Mouse (Mus musculus) MEL (cell line): Measurements from ENCODE around the gene D16Ertd472e. TPM values are rescaled to one million over a fixed set of nuclear protein-coding genes. Genes with fewer than 3 reads are reported as not detected.

Experiments used
- DNase-seq: peaks from one replicate; pipeline ENCODE4 v3.0.0; 2011; ENCODE audit warnings: low read depth, low spot score
- H3K27ac ChIP-seq: 2 replicates; pipeline ENCODE4 v1.5.1; 2012; ENCODE audit warnings: low read depth, mild to moderate bottlenecking, control low read depth, low read length, moderate library complexity; ENCODE audit not compliant: control insufficient read depth
- H3K27me3 ChIP-seq, 2 experiments: fragments of 150-350 bp in 1 of 2; sonication (generic) in 1 of 2; 2 replicates each; pipeline ENCODE4 v1.6.1; 2012; ENCODE audit warnings: low read length in 2 of 2, mild to moderate bottlenecking in 2 of 2, improper control_type of control experiment in 1 of 2, moderate library complexity in 1 of 2; ENCODE audit not compliant: insufficient read depth in 2 of 2, control insufficient read depth in 1 of 2
- H3K36me3 ChIP-seq, 2 experiments: 2 replicates each; pipeline ENCODE4 v1.6.1; 2012 to 2014; ENCODE audit warnings: low read length in 2 of 2, improper control_type of control experiment in 1 of 2, inconsistent platforms in 1 of 2, mild to moderate bottlenecking in 1 of 2; ENCODE audit not compliant: insufficient read depth in 2 of 2, control insufficient read depth in 1 of 2
- H3K4me1 ChIP-seq, 2 experiments: fragments of 150-350 bp in 1 of 2; sonication (generic) in 1 of 2; 2 replicates each; pipeline ENCODE4 v1.6.1; 2012; ENCODE audit warnings: low read length in 2 of 2, improper control_type of control experiment in 1 of 2, mild to moderate bottlenecking in 1 of 2; ENCODE audit not compliant: insufficient read depth in 2 of 2, control insufficient read depth in 1 of 2
- H3K4me3 ChIP-seq, 2 experiments: fragments of 150-350 bp in 1 of 2; sonication (generic) in 1 of 2; 2 replicates each; pipeline ENCODE4 v1.5.1; 2012; ENCODE audit warnings: low read depth in 2 of 2, low read length in 2 of 2, mild to moderate bottlenecking in 2 of 2, moderate library complexity in 2 of 2, control low read depth in 1 of 2, improper control_type of control experiment in 1 of 2; ENCODE audit not compliant: control insufficient read depth in 1 of 2, insufficient read depth in 1 of 2
- H3K79me2 ChIP-seq: 2 replicates; pipeline ENCODE4 v1.6.1; 2012; ENCODE audit warnings: mild to moderate bottlenecking, low read length, moderate library complexity; ENCODE audit not compliant: control insufficient read depth, poor library complexity, insufficient read depth
- H3K9ac ChIP-seq: 2 replicates; pipeline ENCODE4 v1.6.1; 2012; ENCODE audit warnings: low read depth, mild to moderate bottlenecking, control low read depth, low read length, moderate library complexity; ENCODE audit not compliant: control insufficient read depth, poor library complexity, severe bottlenecking
- H3K9me3 ChIP-seq: fragments of 150-350 bp; sonication (generic); replicated peaks from 2 replicates; pipeline ENCODE4 v1.6.1; 2012; ENCODE audit warnings: mild to moderate bottlenecking, low read length, improper control_type of control experiment, moderate library complexity; ENCODE audit not compliant: insufficient read depth
- CTCF ChIP-seq, 3 experiments: IDR thresholded peaks in 2 of 3; conservative IDR thresholded peaks in 1 of 3; 2 replicates each; pipeline ENCODE4 v1.5.1; 2011 to 2012; ENCODE audit warnings: low read length in 3 of 3, low read depth in 2 of 3, mild to moderate bottlenecking in 2 of 3, improper control_type of control experiment in 1 of 3, inconsistent platforms in 1 of 3, mixed read lengths in 1 of 3, moderate library complexity in 1 of 3; ENCODE audit not compliant: control insufficient read depth in 1 of 3, insufficient read depth in 1 of 3, poor library complexity in 1 of 3, severe bottlenecking in 1 of 3
- ELF1 ChIP-seq: IDR thresholded peaks from 2 replicates; pipeline ENCODE4 v1.6.1; 2014; ENCODE audit warnings: low read depth, mild to moderate bottlenecking, inconsistent platforms, low read length, improper control_type of control experiment, moderate library complexity
- GABPA ChIP-seq: IDR thresholded peaks from 2 replicates; pipeline ENCODE4 v1.6.1; 2012; ENCODE audit warnings: low read depth, mild to moderate bottlenecking, inconsistent platforms, low read length, improper control_type of control experiment, moderate library complexity
- JUND ChIP-seq: IDR thresholded peaks from 2 replicates; pipeline ENCODE4 v1.6.1; 2011; ENCODE audit warnings: low read depth, mild to moderate bottlenecking, improper control_type of control experiment, low read length
- KAT2A ChIP-seq: conservative IDR thresholded peaks from 2 replicates; pipeline ENCODE4 v1.6.1; 2012; ENCODE audit warnings: low read depth, low read length, improper control_type of control experiment, inconsistent platforms
- MAFK ChIP-seq: IDR thresholded peaks from 2 replicates; pipeline ENCODE4 v1.6.1; 2011; ENCODE audit warnings: low read depth, mild to moderate bottlenecking, low read length, improper control_type of control experiment, borderline replicate concordance
- MAX ChIP-seq: IDR thresholded peaks from 2 replicates; pipeline ENCODE4 v1.6.1; 2011; ENCODE audit warnings: low read length, improper control_type of control experiment
- NELFE ChIP-seq: IDR thresholded peaks from 2 replicates; pipeline ENCODE4 v1.6.1; 2011; ENCODE audit warnings: low read depth, low read length, improper control_type of control experiment
- POLR2AphosphoS2 ChIP-seq: IDR thresholded peaks from 2 replicates; pipeline ENCODE4 v1.6.1; 2011; ENCODE audit warnings: low read length, improper control_type of control experiment
- RCOR1 ChIP-seq: IDR thresholded peaks from 2 replicates; pipeline ENCODE4 v1.6.1; 2012; ENCODE audit warnings: low read depth, mild to moderate bottlenecking, inconsistent platforms, low read length, improper control_type of control experiment
- SIN3A ChIP-seq: IDR thresholded peaks from 2 replicates; pipeline ENCODE4 v1.6.1; 2012; ENCODE audit warnings: low read length, improper control_type of control experiment, inconsistent platforms
- TAL1 ChIP-seq: IDR thresholded peaks from 2 replicates; pipeline ENCODE4 v1.6.1; 2012; ENCODE audit warnings: mild to moderate bottlenecking, inconsistent platforms, low read length, moderate library complexity, mixed read lengths
- USF1 ChIP-seq: IDR thresholded peaks from 2 replicates; pipeline ENCODE4 v1.6.1; 2014; ENCODE audit warnings: low read depth, mild to moderate bottlenecking, inconsistent platforms, low read length, improper control_type of control experiment, moderate library complexity
- ZC3H11A ChIP-seq: IDR thresholded peaks from 2 replicates; pipeline ENCODE4 v1.6.1; 2012; ENCODE audit warnings: low read depth, mild to moderate bottlenecking, inconsistent platforms, low read length, improper control_type of control experiment
- ZKSCAN1 ChIP-seq: IDR thresholded peaks from 2 replicates; pipeline ENCODE4 v1.6.1; 2012; ENCODE audit warnings: low read depth, mild to moderate bottlenecking, inconsistent platforms, low read length, improper control_type of control experiment, moderate library complexity
- ZMIZ1 ChIP-seq: IDR thresholded peaks from 2 replicates; pipeline ENCODE4 v1.6.1; 2012; ENCODE audit warnings: low read depth, mild to moderate bottlenecking, inconsistent platforms, low read length, improper control_type of control experiment, moderate library complexity
- polyA plus RNA-seq, 2 experiments: library from polyadenylated mRNA; stranded (reverse) in 1 of 2; unstranded in 1 of 2; fragments of >175 nt in 1 of 2; fragments of >200 nt in 1 of 2; gene quantifications; 2 replicates each; pipeline versions ENCODE4 v1.2.1 to v1.2.4; 2012; ENCODE audit warnings: low replicate concordance in 2 of 2, low read depth in 1 of 2; ENCODE audit not compliant: insufficient read length in 2 of 2, insufficient read depth in 1 of 2, missing spikeins in 1 of 2
- total RNA-seq: library from RNA; depleted of rRNA; stranded (reverse); fragments of 300-350 nt; gene quantifications from 2 replicates; pipeline ENCODE4 v1.2.3, GENCODE M21; 2012

The D16Ertd472e gene
- total and polyA plus RNA-seq, 3 experiments = 23.0 to 30.4 (median 23.6) TPM

DNA sequence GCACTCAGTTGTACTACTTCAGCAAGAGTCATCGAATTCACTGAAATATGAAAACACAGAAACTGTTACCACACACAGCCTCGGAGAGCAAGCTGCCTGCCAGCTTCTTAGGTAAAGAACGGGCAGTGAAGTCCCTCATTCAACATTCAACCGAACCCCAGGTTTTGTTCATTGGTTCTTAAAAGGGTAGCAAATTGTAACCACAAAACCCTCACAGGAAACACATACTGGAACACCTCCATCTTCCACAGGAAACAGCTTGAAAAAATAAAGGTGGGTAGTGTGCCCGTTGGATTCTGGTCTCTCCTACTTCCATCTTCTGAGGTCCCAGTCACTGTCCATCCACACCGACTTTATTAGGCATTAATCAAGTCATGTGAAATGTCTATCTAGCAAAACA, 30.0 kb downstream of the D16Ertd472e start:
- no peaks in the 10 kb centered on the region for H3K4me1 ChIP-seq
- H3K9me3 ChIP-seq = no peaks in the 10 kb centered on the region
- DNase-seq = no peak
- H3K36me3 ChIP-seq = peaks cover 0 to 25% of the 10 kb centered on the region in 2 experiments; a peak in 2 of 4 replicates
- H3K27ac ChIP-seq = no peak overlapping the region
- TF ChIP-seq SIN3A (no peak), ZKSCAN1 (no peak), ELF1 (no peak), MAFK (no peak), MAX (no peak), ZC3H11A (no peak), KAT2A (no peak), RCOR1 (no peak), CTCF (IDR thresholded peaks at IDR 0.05 in 2 of 3, conservative IDR thresholded peaks at IDR 0.05 in 1 of 3; ENCODE audit: control insufficient read depth in 1 of 3, insufficient read depth in 1 of 3, low read depth in 2 of 3, low read length in 3 of 3, poor library complexity in 1 of 3, severe bottlenecking in 1 of 3) (no peak), ZMIZ1 (no peak), NELFE (no peak), TAL1 (no peak)
- no peak overlapping the region for H3K4me3 ChIP-seq
- no peak overlapping the region for H3K9ac ChIP-seq
- H3K27me3 ChIP-seq = no peaks in the 10 kb centered on the region
- H3K79me2 ChIP-seq = peaks cover 2% of the 10 kb centered on the region

GRCm38 (mm10) chr16:78540376-78541246, 35.9 kb downstream of the D16Ertd472e start:
- no peak for TF ChIP-seq GABPA
- TF ChIP-seq JUND = no peak
- no peak for TF ChIP-seq POLR2AphosphoS2
- no peak for TF ChIP-seq USF1
- Histone ChIP-seq H3K4me1 (no peaks in the 10 kb centered on the region), H3K27me3 (no peaks in the 10 kb centered on the region), H3K36me3 (peaks cover 0 to 9% of the 10 kb centered on the region in 2 experiments; a peak in 3 of 4 replicates), H3K9me3 (no peaks in the 10 kb centered on the region), H3K79me2 (no peaks in the 10 kb centered on the region), H3K4me3 (no peak overlapping the region), H3K9ac (no peak overlapping the region), H3K27ac (no peak overlapping the region)
- DNase-seq = no peak
